Mouse (Mus musculus): Measurements from ENCODE around the gene Plbd2.
"Not testable (repeated sequence)": the region's sequence is repeated elsewhere in the genome, so short reads cannot be mapped to it uniquely, and the experiment has no call there.

Gene Plbd2

GRCm38 (mm10) chr5:120510982-120511642, 7.7 kb upstream of the Plbd2 start, which contains the start of gene Slc8b1:
TSS of gene Slc8b1 (plus strand) at chr5:120511168.
- peak; percentile 97 for DNase-seq (ENCODE audit: low spot score)

GRCm38 (mm10) chr5:120507311-120507710, 3.9 kb upstream of the Plbd2 start:
- DNase-seq (ENCODE audit: low spot score): no peak

GRCm38 (mm10) chr5:120506490-120506889, 3.1 kb upstream of the Plbd2 start:
- no peak for DNase-seq (ENCODE audit: low spot score)

- no peak for DNase-seq (ENCODE audit: low spot score)
Observed at GRCm38 (mm10) chr5:120505781-120506180, 2.4 kb upstream of the Plbd2 start.

- DNase-seq (ENCODE audit: low spot score): peak; percentile 77
Observed at GRCm38 (mm10) chr5:120505368-120505767, 1.9 kb upstream of the Plbd2 start.

GRCm38 (mm10) chr5:120502675-120503143, 716 bp downstream of the Plbd2 start:
- DNase-seq (ENCODE audit: low spot score): no peak

GRCm38 (mm10) chr5:120502147-120502621, 1.2 kb downstream of the Plbd2 start:
- no peak for DNase-seq (ENCODE audit: low spot score)

- DNase-seq (ENCODE audit: low spot score): not testable (repeated sequence)
Observed at GRCm38 (mm10) chr5:120500609-120501008, 2.8 kb downstream of the Plbd2 start.

- DNase-seq (ENCODE audit: low spot score): no peak
Observed at GRCm38 (mm10) chr5:120499202-120499601, 4.2 kb downstream of the Plbd2 start.

- no peak for DNase-seq (ENCODE audit: low spot score)
Observed at GRCm38 (mm10) chr5:120497071-120497470, 6.4 kb downstream of the Plbd2 start.

- no peak for DNase-seq (ENCODE audit: low spot score)
Observed at GRCm38 (mm10) chr5:120495703-120496226, 7.7 kb downstream of the Plbd2 start.

- DNase-seq (ENCODE audit: low spot score): peak; percentile 48
Observed at GRCm38 (mm10) chr5:120495064-120495702, 8.2 kb downstream of the Plbd2 start.

GRCm38 (mm10) chr5:120493873-120494395, 9.5 kb downstream of the Plbd2 start:
- no peak for DNase-seq (ENCODE audit: low spot score)

- DNase-seq (ENCODE audit: low spot score): no peak
Observed at GRCm38 (mm10) chr5:120493440-120493839, 10.0 kb downstream of the Plbd2 start.

- DNase-seq (ENCODE audit: low spot score): peak; percentile 62
Observed at GRCm38 (mm10) chr5:120492437-120492836, 11.0 kb downstream of the Plbd2 start.

- peak; percentile 63 for DNase-seq (ENCODE audit: low spot score)
Observed at GRCm38 (mm10) chr5:120490679-120491192, 12.7 kb downstream of the Plbd2 start.

- DNase-seq (ENCODE audit: low spot score): no peak
Observed at GRCm38 (mm10) chr5:120487844-120488243, 15.6 kb downstream of the Plbd2 start.

GRCm38 (mm10) chr5:120483399-120483798, 20.0 kb downstream of the Plbd2 start:
- no peak for DNase-seq (ENCODE audit: low spot score)

- no peak for DNase-seq (ENCODE audit: low spot score)
Observed at GRCm38 (mm10) chr5:120481205-120481604, 22.2 kb downstream of the Plbd2 start.

- DNase-seq (ENCODE audit: low spot score): no peak
Observed at GRCm38 (mm10) chr5:120479538-120479937, 23.9 kb downstream of the Plbd2 start.

GRCm38 (mm10) chr5:120477993-120478392, 25.4 kb downstream of the Plbd2 start:
- no peak for DNase-seq (ENCODE audit: low spot score)

- DNase-seq (ENCODE audit: low spot score): no peak
Observed at GRCm38 (mm10) chr5:120476296-120476695, 27.1 kb downstream of the Plbd2 start, which contains the start of gene Sds. TSS of gene Sds (plus strand) at chr5:120476526.

GRCm38 (mm10) chr5:120475861-120476260, 27.6 kb downstream of the Plbd2 start:
- DNase-seq (ENCODE audit: low spot score): no peak

Measured in ovary, postnatal 36 days (tissue).